Mouse (Mus musculus): ENCODE measurements around the gene Hpca. TPM values are rescaled to one million over a fixed set of nuclear protein-coding genes. Genes with fewer than 3 reads are reported as not detected.

Hpca gene
- 2.2 and 2.7 TPM in 2 replicates for polyA plus RNA-seq (2014; fragmentation: Nextera tagmentation; extraction: Ambion mirVana)

DNA sequence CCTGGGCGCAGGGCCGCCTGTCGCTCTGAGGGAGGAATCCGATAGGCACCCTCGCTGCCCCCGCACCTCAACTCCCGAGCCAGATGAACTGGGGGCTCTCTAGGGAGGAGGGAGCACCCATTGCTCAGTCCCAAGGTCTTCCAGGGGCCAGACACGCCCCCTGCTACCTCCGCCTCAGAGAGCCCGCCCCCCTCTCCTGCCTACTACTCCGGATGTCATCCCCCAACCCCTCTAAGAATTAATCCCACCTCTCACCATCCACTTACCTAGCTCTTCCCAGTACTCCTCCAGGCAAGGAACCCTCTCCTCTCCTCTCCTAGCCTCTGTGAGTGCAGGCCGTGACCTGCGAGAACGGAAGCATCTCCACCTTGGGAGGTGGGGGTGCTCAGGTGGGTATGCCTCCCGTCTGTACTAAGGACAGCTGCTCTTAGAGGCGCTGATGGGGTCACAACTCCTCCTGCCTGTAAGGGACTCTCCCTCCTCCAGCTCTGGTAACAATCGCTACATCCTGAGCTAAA, at the start of gene Hpca:
TSS of gene Hpca (minus strand) at position 468 of the 518 bp plus-strand sequence.
- H3K27me3 ChIP-seq (replicated peaks; ENCODE audit: control insufficient read depth, insufficient read depth, low read length), result peaks cover 41% of the 10 kb centered on the region

DNA sequence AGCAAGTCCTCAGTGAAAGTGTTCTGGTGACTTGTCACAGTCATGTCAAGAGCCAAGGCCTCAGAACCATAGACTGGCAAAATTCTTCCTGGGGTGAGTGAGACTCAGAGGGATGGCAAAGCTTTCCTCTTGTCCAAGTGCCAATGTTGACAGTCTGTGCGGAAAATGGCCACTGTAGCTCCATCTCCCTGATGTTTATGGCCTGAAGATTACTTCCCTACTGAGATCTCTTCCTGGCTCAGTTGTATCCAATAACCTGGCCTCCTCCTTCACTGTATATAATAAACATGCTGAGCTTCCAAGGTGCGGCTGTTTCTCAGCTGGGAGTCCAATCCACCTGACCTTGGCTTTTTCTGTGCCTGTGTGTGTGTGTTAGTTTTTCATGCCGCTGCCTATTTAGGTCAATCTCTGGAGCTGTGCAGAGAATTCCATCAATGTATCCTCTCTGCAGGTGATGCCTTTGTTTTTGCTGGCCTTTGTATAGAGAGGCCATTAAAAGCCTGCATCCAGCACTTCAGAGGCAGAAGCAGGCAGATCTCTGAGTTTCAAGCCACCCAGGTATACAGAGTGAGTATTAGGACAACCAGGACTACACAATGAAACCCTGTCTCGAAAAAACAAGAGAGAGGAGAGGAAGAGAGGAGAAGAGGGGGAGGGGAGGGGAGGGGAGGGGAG, 39.9 kb upstream of the Hpca start:
- ATAC-seq (replicated peaks; ENCODE audit: low FRiP score, low TSS enrichment, low read depth), result no peak
- WGBS, result 89% methylated on average over 4 of the region's 4 CpGs
- no peak overlapping the region for H3K4me3 ChIP-seq (ENCODE audit: low read depth, low read length)

More for the DNA sequence above, at the start of gene Hpca:
- H3K9ac ChIP-seq (ENCODE audit: low read length), result no peak within 1 kb of the TSS
- ATAC-seq (replicated peaks; ENCODE audit: low FRiP score, low TSS enrichment, low read depth) (0 out of 2 replicates have a peak, but pooled peaks have one; percentile 22), DNase-seq (ENCODE audit: low spot score) (no peak)
- no peaks in the 10 kb centered on the region for H3K9me3 ChIP-seq (ENCODE audit: control insufficient read depth, low read length)
- WGBS, result under 1% methylated on average over 17 of the region's 17 CpGs
- H3K4me3 ChIP-seq (ENCODE audit: low read depth, low read length), result peak within 1 kb of the TSS; percentile 23
- H3K36me3 ChIP-seq (ENCODE audit: control insufficient read depth, insufficient read depth, low read length), result no peaks in the 10 kb centered on the region
- peak within 1 kb of the TSS; percentile 55 for H3K4me2 ChIP-seq (ENCODE audit: low read length)
- H3K27ac ChIP-seq (ENCODE audit: low read depth), result no peak within 1 kb of the TSS
- H3K4me1 ChIP-seq (replicated peaks; ENCODE audit: control insufficient read depth, insufficient read depth, low read length), result peaks cover 13% of the 10 kb centered on the region; the same call in 1 of the 2 replicates

DNA sequence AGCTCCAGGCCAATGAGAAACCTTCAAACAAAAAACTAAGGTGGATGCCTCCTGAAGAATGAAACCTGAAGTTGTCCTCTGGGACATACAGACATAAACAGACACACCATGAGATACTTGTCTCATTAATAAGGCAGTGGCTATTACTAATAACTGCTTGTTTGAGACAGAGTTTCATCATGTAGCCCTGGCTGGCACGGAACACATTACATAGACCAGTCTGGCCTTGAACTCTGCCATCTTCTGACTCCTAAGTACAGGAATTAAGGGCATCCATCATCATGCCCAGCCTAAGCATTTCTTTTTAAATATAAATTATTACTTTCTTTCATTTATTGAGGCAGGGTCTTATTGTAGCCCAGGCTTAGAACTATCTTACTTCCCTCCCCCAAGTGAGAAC, 39.2 kb upstream of the Hpca start:
- no peaks in the 10 kb centered on the region for H3K27me3 ChIP-seq (replicated peaks; ENCODE audit: control insufficient read depth, insufficient read depth, low read length)
- H3K4me1 ChIP-seq (replicated peaks; ENCODE audit: control insufficient read depth, insufficient read depth, low read length), result no peaks in the 10 kb centered on the region
- H3K4me3 ChIP-seq (ENCODE audit: low read depth, low read length), result no peak overlapping the region
- H3K9me3 ChIP-seq (ENCODE audit: control insufficient read depth, low read length), result no peaks in the 10 kb centered on the region
- no peak overlapping the region for H3K27ac ChIP-seq (ENCODE audit: low read depth)
- ATAC-seq (replicated peaks; ENCODE audit: low FRiP score, low TSS enrichment, low read depth) (no peak), DNase-seq (ENCODE audit: low spot score) (no peak)
- WGBS, result 90% methylated on average over 1 of the region's 1 CpGs
- no peak overlapping the region for H3K4me2 ChIP-seq (ENCODE audit: low read length)
- H3K36me3 ChIP-seq (ENCODE audit: control insufficient read depth, insufficient read depth, low read length), result peaks cover 51% of the 10 kb centered on the region
- H3K9ac ChIP-seq (ENCODE audit: low read length), result no peak overlapping the region

More for the DNA sequence above, 39.9 kb upstream of the Hpca start:
- Histone ChIP-seq H3K9me3 (ENCODE audit: control insufficient read depth, low read length) (no peaks in the 10 kb centered on the region), H3K4me1 (replicated peaks; ENCODE audit: control insufficient read depth, insufficient read depth, low read length) (no peaks in the 10 kb centered on the region), H3K36me3 (ENCODE audit: control insufficient read depth, insufficient read depth, low read length) (peaks cover 54% of the 10 kb centered on the region), H3K4me2 (ENCODE audit: low read length) (no peak overlapping the region), H3K27me3 (replicated peaks; ENCODE audit: control insufficient read depth, insufficient read depth, low read length) (no peaks in the 10 kb centered on the region), H3K9ac (ENCODE audit: low read length) (no peak overlapping the region), H3K27ac (ENCODE audit: low read depth) (no peak overlapping the region)
- DNase-seq (ENCODE audit: low spot score), result no peak

DNA sequence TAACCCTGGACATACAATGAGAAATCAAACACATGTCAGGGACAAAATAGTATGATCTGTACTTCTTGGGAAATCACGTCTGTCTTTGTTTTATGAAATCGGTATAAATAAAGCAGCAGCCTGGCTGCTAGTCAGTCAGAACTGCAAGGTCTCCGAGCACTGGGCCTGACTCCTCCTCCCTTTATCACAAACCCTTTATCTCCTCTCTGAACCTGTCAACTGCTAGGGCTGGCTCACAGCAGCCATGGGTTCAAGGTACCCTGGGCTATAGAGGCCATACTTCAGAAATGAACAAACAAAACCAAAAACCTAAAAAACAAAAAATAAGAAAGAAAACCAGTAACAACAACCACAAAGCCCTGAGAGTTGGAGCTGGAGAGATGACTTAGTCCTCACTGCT, 36.7 kb upstream of the Hpca start:
- Histone ChIP-seq H3K4me1 (replicated peaks; ENCODE audit: control insufficient read depth, insufficient read depth, low read length) (no peaks in the 10 kb centered on the region), H3K27me3 (replicated peaks; ENCODE audit: control insufficient read depth, insufficient read depth, low read length) (no peaks in the 10 kb centered on the region), H3K9ac (ENCODE audit: low read length) (no peak overlapping the region), H3K4me3 (ENCODE audit: low read depth, low read length) (no peak overlapping the region), H3K36me3 (ENCODE audit: control insufficient read depth, insufficient read depth, low read length) (peaks cover 57% of the 10 kb centered on the region), H3K4me2 (ENCODE audit: low read length) (no peak overlapping the region), H3K27ac (ENCODE audit: low read depth) (no peak overlapping the region), H3K9me3 (ENCODE audit: control insufficient read depth, low read length) (no peaks in the 10 kb centered on the region)
- 59% methylated on average over 3 of the region's 3 CpGs for WGBS
- DNase-seq (ENCODE audit: low spot score) (no peak), ATAC-seq (replicated peaks; ENCODE audit: low FRiP score, low TSS enrichment, low read depth) (no peak)

DNA sequence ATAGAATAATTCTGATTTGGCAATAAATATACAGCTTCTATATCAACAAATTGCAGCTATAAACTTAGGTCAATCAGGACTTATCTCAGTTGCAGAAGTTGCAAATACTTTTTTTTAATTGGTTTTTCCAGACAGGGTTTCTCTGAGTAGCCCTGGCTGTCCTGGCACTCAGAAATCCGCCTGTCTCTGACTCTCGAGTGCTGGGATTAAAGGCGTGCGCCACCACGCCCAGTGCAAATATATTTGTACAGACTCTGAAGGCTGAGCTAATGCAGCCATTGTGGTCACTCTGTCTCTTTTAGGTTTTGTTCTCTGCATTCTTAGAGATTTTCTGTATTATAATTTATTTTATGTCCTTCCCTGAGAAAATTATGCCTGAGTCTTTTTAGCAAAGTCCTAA, 35.7 kb upstream of the Hpca start:
- ATAC-seq (replicated peaks; ENCODE audit: low FRiP score, low TSS enrichment, low read depth) (no peak), DNase-seq (ENCODE audit: low spot score) (no peak)
- Histone ChIP-seq H3K27me3 (replicated peaks; ENCODE audit: control insufficient read depth, insufficient read depth, low read length) (no peaks in the 10 kb centered on the region), H3K27ac (ENCODE audit: low read depth) (0 out of 2 replicates have a peak overlapping the region, but pooled peaks have one; percentile 9), H3K4me2 (ENCODE audit: low read length) (no peak overlapping the region), H3K9me3 (ENCODE audit: control insufficient read depth, low read length) (no peaks in the 10 kb centered on the region), H3K4me3 (ENCODE audit: low read depth, low read length) (no peak overlapping the region), H3K36me3 (ENCODE audit: control insufficient read depth, insufficient read depth, low read length) (peaks cover 63% of the 10 kb centered on the region), H3K9ac (ENCODE audit: low read length) (no peak overlapping the region), H3K4me1 (replicated peaks; ENCODE audit: control insufficient read depth, insufficient read depth, low read length) (no peaks in the 10 kb centered on the region)
- 68% methylated on average over 5 of the region's 5 CpGs for WGBS

DNA sequence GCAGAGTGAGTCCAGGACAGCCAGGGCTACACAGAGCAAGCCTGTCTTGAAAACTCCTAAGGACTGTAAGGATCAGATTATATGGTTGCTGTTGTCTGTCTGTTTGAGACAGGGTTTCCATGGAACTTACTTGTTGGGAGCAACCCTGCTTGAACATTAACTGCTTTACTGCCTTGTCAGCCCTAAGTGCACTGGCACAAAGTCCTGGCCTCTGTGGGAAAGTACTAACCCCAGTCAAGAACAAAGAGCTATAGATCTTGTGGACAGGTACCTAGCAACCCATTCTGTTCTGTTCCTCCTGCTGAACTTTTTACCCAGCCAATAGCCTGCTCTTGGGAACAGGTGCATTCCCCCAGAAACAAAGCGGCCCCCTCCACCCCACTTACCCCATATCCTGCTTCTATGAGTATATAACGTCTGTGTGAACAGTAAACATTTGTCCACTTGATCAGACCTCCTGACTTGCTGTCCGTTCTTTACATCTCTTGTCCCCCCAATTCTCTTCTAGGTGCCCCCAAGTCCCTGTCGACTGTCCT, 29.5 kb upstream of the Hpca start:
- Histone ChIP-seq H3K9me3 (ENCODE audit: control insufficient read depth, low read length) (no peaks in the 10 kb centered on the region), H3K36me3 (ENCODE audit: control insufficient read depth, insufficient read depth, low read length) (peaks cover 75% of the 10 kb centered on the region), H3K4me1 (replicated peaks; ENCODE audit: control insufficient read depth, insufficient read depth, low read length) (peaks cover 4% of the 10 kb centered on the region; the same call in 1 of the 2 replicates), H3K4me3 (ENCODE audit: low read depth, low read length) (no peak overlapping the region), H3K27ac (ENCODE audit: low read depth) (no peak overlapping the region), H3K4me2 (ENCODE audit: low read length) (no peak overlapping the region), H3K9ac (ENCODE audit: low read length) (no peak overlapping the region), H3K27me3 (replicated peaks; ENCODE audit: control insufficient read depth, insufficient read depth, low read length) (no peaks in the 10 kb centered on the region)
- WGBS, result 77% methylated on average over 4 of the region's 4 CpGs
- DNase-seq (ENCODE audit: low spot score), result no peak
- no peak for ATAC-seq (replicated peaks; ENCODE audit: low FRiP score, low TSS enrichment, low read depth)

DNA sequence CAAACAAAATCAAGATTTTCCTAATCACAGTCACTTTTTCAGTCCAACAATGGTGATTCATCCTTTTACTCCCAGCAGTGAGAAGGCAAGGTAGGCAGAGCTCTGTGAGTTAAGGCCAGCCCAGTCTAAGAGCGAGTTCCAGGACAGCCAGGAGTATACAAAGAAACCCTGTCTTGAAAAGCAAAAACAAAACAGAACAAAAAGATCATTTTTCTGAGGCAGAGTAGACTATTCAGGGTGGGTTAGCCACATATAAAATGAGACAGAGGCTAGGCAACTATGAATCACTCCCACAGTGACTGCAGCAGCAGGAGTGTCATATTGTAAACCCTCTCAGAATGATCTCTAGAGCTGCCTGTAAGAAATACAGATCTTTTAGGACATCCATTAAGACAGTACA, 27.5 kb upstream of the Hpca start:
- no peak overlapping the region for H3K9ac ChIP-seq (ENCODE audit: low read length)
- H3K4me2 ChIP-seq (ENCODE audit: low read length), result no peak overlapping the region
- peaks cover 4% of the 10 kb centered on the region; the same call in 1 of the 2 replicates for H3K4me1 ChIP-seq (replicated peaks; ENCODE audit: control insufficient read depth, insufficient read depth, low read length)
- ATAC-seq (replicated peaks; ENCODE audit: low FRiP score, low TSS enrichment, low read depth) (no peak), DNase-seq (ENCODE audit: low spot score) (no peak)
- H3K4me3 ChIP-seq (ENCODE audit: low read depth, low read length), result no peak overlapping the region
- H3K27me3 ChIP-seq (replicated peaks; ENCODE audit: control insufficient read depth, insufficient read depth, low read length), result no peaks in the 10 kb centered on the region
- WGBS, result 82% methylated on average over 1 of the region's 1 CpGs
- no peaks in the 10 kb centered on the region for H3K9me3 ChIP-seq (ENCODE audit: control insufficient read depth, low read length)
- H3K36me3 ChIP-seq (ENCODE audit: control insufficient read depth, insufficient read depth, low read length), result peaks cover 58% of the 10 kb centered on the region
- H3K27ac ChIP-seq (ENCODE audit: low read depth), result no peak overlapping the region

DNA sequence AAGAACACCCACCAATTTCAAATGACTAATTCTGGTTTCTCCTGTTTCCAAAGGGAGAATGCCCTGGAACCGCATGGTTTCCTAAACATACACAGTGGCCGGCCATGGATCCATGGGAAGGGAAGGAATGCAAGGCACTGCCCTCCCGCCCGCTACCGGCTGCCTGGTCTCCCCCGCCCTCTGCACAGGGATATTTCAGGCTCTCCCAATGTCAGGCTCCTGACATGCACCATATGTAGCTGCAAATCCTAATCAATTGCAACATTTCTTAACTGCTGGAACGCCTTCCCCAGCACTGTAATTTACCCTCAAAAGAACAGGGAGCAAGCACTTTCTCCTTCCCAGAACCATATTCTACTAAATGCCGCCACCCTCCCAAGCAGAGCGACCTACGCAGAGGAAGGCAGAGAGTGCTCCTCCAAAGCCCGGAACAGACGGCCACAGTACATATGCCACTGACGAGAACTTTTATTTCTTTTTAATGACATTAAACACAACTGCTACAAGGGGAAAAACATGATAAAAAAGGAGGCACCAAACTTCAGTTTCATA, 25.8 kb upstream of the Hpca start:
- no peak overlapping the region for H3K4me3 ChIP-seq (ENCODE audit: low read depth, low read length)
- ATAC-seq (replicated peaks; ENCODE audit: low FRiP score, low TSS enrichment, low read depth) (no peak), DNase-seq (ENCODE audit: low spot score) (peak; percentile 47)
- H3K4me2 ChIP-seq (ENCODE audit: low read length), result no peak overlapping the region
- H3K27me3 ChIP-seq (replicated peaks; ENCODE audit: control insufficient read depth, insufficient read depth, low read length), result no peaks in the 10 kb centered on the region
- peaks cover 8% of the 10 kb centered on the region; the same call in 1 of the 2 replicates for H3K4me1 ChIP-seq (replicated peaks; ENCODE audit: control insufficient read depth, insufficient read depth, low read length)
- no peaks in the 10 kb centered on the region for H3K9me3 ChIP-seq (ENCODE audit: control insufficient read depth, low read length)
- peaks cover 45% of the 10 kb centered on the region for H3K36me3 ChIP-seq (ENCODE audit: control insufficient read depth, insufficient read depth, low read length)
- H3K9ac ChIP-seq (ENCODE audit: low read length), result no peak overlapping the region
- 71% methylated on average over 13 of the region's 13 CpGs for WGBS
- no peak overlapping the region for H3K27ac ChIP-seq (ENCODE audit: low read depth)
